Mouse (Mus musculus) lung, embryonic 14.5 days (tissue): Measurements from ENCODE around the gene Psma6. TPM values are rescaled to one million over a fixed set of nuclear protein-coding genes. Genes with fewer than 3 reads are reported as not detected.

ENCODE experiments used
- ATAC-seq: fragments of 200-750 bp; cut with Nextera tagmentation; 2 replicates; pipeline ENCODE4 v1.8.0; 2017; ENCODE audit warnings: mild to moderate bottlenecking, moderate TSS enrichment, moderate library complexity; ENCODE audit not compliant: insufficient read depth
- DNase-seq: peaks from one replicate; pipeline ENCODE4 v3.0.0-alpha.2; 2015
- H3K27ac ChIP-seq: fragments of 300-500 bp; sonication (generic); 2 replicates; pipeline ENCODE4 v1.5.1; 2014; ENCODE audit warnings: low read depth, mild to moderate bottlenecking, moderate library complexity
- H3K27me3 ChIP-seq: fragments of 300-500 bp; sonication (generic); 2 replicates; pipeline ENCODE4 v1.6.1; 2014; ENCODE audit warnings: low read length, control low read depth; ENCODE audit not compliant: insufficient read depth
- H3K36me3 ChIP-seq: fragments of 300-500 bp; sonication (generic); 2 replicates; pipeline ENCODE4 v1.6.1; 2014; ENCODE audit warnings: control low read depth; ENCODE audit not compliant: insufficient read depth
- H3K4me1 ChIP-seq: fragments of 300-500 bp; sonication (generic); 2 replicates; pipeline ENCODE4 v1.6.1; 2014; ENCODE audit warnings: antibody characterized with exemption, control low read depth; ENCODE audit not compliant: insufficient read depth
- H3K4me2 ChIP-seq: fragments of 300-500 bp; sonication (generic); 2 replicates; pipeline ENCODE4 v1.6.1; 2014; ENCODE audit warnings: mild to moderate bottlenecking
- H3K4me3 ChIP-seq: fragments of 300-500 bp; sonication (generic); 2 replicates; pipeline ENCODE4 v1.5.1; 2014; ENCODE audit warnings: low read depth, low read length
- H3K9ac ChIP-seq: fragments of 300-500 bp; sonication (generic); 2 replicates; pipeline ENCODE4 v1.6.1; 2014
- H3K9me3 ChIP-seq: fragments of 300-500 bp; sonication (generic); 2 replicates; pipeline ENCODE4 v1.6.1; 2016; ENCODE audit warnings: low read depth, low read length, control low read depth
- CTCF ChIP-seq: IDR thresholded peaks from 2 replicates; pipeline ENCODE4 v1.5.1; 2016; ENCODE audit warnings: antibody characterized with exemption, low read depth
- WGBS: fragments of 180-500 bp; shearing (Covaris S2); extraction: QIAGEN DNeasy Blood & Tissue Kit; methylation state at CpG from one replicate; pipeline ENCODE4 v1.1.7; 2014; 5-methylcytosine and 5-hydroxymethylcytosine counted together
- polyA plus RNA-seq: library from polyadenylated mRNA; unstranded; fragments of >200 nt; fragmentation: Nextera tagmentation; extraction: Ambion mirVana; gene quantifications from 2 replicates; pipeline ENCODE4 v1.2.1, GENCODE M21; 2014

The Psma6 gene
- polyA plus RNA-seq, 1 experiment from 2014 or later = 423 TPM

DNA sequence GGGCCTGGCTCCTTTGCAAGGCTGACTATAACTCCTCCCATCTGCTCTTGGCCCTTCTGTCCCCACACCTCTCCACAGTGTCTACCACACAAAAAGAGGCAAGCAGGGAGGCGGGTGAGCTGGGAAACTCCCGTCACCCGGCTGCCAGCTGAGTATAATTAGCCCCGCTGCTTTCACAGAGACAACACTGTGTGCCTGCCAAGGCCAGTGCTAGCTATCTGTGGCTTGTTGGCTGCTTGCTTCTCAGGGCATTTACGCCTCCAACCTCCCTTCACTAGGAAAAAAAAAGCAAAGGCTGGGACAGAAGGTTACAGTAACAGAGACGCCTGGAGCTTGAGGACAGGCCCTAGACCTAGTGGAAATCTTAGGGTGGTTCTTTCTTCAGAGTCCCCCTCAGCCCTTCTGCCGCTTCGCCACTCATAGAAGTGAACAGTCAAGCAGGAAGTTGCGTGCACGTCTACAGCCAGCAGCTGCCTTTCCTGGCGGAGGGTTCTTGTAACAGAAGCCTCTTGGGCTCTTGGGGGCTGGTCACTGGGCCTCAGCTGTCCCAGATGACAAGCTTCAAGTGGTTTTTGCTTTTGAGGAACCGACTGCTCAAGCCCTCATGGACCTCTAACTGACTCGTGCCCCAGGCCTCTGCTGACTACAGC is 62.8 kb downstream of the Psma6 start:
- H3K27ac ChIP-seq = peak overlapping the region; percentile 94
- peaks cover 27% of the 10 kb centered on the region for H3K4me1 ChIP-seq
- DNase-seq (peak; percentile 81), ATAC-seq (peak; percentile 78)
- H3K9me3 ChIP-seq = no peaks in the 10 kb centered on the region
- WGBS = 17% methylated on average over 13 of the region's 13 CpGs
- H3K4me2 ChIP-seq = no peak overlapping the region
- H3K36me3 ChIP-seq = no peaks in the 10 kb centered on the region
- peak overlapping the region; percentile 42 for H3K9ac ChIP-seq
- no peak overlapping the region for H3K4me3 ChIP-seq
- TF ChIP-seq CTCF = no peak
- H3K27me3 ChIP-seq = no peaks in the 10 kb centered on the region

DNA sequence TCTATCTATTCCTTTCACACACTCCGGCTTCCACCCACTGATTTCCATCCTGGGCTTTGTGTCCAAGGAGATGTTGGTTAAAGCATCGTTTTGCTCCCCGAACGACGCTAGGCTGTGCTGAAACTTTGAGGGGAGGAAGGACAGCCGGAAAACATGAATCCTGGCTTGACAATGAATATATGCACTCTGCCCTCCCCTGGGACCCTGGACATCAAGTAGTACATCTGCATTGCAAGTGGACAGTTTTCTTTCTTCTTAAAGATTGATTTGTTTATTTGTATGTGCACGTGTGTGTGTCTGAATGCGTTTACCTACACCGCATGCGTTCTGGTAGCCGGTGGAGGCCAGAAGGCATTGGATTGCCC is 63.4 kb downstream of the Psma6 start:
- 79% methylated on average over 11 of the region's 11 CpGs for WGBS
- H3K27ac ChIP-seq = peak overlapping the region; percentile 94
- ATAC-seq = no peak
- DNase-seq = no peak
- no peak overlapping the region for H3K4me3 ChIP-seq
- H3K4me1 ChIP-seq = peaks cover 29% of the 10 kb centered on the region
- no peaks in the 10 kb centered on the region for H3K36me3 ChIP-seq
- no peaks in the 10 kb centered on the region for H3K27me3 ChIP-seq
- H3K4me2 ChIP-seq = no peak overlapping the region
- H3K9ac ChIP-seq = peak overlapping the region; percentile 42; the same call in 1 of the 2 replicates
- H3K9me3 ChIP-seq = no peaks in the 10 kb centered on the region
- no peak for TF ChIP-seq CTCF

DNA sequence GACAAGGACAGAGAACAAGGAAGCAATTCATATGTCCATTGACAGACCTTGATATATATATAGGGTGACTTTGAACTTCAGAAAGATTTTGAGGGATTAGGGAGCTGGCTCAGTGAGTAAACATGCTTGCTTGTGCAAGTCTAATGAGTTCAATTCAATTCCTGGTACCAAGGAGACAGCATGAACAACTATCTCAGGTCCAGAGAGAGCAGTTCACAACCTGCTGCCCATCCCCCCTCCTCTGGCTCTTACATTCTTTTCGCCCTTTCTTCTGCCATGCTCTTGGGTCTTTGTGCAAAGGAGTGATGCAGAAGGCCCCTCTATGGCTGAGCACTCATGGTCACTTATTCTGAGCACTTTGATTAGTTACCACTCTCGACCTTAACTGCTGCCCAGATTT is 64.4 kb downstream of the Psma6 start:
- H3K27ac ChIP-seq = no peak overlapping the region
- no peaks in the 10 kb centered on the region for H3K9me3 ChIP-seq
- no peak overlapping the region for H3K4me2 ChIP-seq
- no peak overlapping the region for H3K4me3 ChIP-seq
- DNase-seq (no peak), ATAC-seq (no peak)
- no peaks in the 10 kb centered on the region for H3K36me3 ChIP-seq
- 78% methylated on average over 2 of the region's 2 CpGs for whole genome bisulfite sequencing
- H3K27me3 ChIP-seq = no peaks in the 10 kb centered on the region
- no peak for TF ChIP-seq CTCF
- H3K9ac ChIP-seq = no peak overlapping the region
- H3K4me1 ChIP-seq = peaks cover 27% of the 10 kb centered on the region

DNA sequence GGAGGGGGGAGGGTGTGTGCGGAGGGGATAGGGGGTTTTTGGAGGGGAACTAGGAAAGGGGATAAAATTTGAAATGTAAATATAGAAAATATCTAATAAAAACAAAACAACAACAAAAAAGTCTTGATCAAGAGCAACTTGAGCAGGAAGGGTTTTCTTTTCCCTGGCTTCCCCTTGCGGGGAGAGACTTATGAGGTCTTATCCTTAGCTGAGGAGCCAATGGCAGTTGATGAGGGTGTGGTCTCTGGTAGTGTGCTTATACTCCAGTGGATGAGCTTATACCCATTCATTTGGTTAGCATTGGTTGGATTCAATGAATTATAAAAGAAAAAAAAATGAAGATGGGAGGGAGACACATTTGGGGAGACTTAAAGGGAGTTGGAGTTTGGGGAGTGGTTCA is 65.0 kb downstream of the Psma6 start:
- 92% methylated on average over 2 of the region's 2 CpGs for WGBS
- H3K27ac ChIP-seq = no peak overlapping the region
- no peaks in the 10 kb centered on the region for H3K9me3 ChIP-seq
- TF ChIP-seq CTCF = no peak
- H3K36me3 ChIP-seq = no peaks in the 10 kb centered on the region
- peaks cover 23% of the 10 kb centered on the region for H3K4me1 ChIP-seq
- no peak for DNase-seq
- no peak overlapping the region for H3K4me3 ChIP-seq
- no peaks in the 10 kb centered on the region for H3K27me3 ChIP-seq
- no peak overlapping the region for H3K9ac ChIP-seq
- no peak for ATAC-seq
- no peak overlapping the region for H3K4me2 ChIP-seq

DNA sequence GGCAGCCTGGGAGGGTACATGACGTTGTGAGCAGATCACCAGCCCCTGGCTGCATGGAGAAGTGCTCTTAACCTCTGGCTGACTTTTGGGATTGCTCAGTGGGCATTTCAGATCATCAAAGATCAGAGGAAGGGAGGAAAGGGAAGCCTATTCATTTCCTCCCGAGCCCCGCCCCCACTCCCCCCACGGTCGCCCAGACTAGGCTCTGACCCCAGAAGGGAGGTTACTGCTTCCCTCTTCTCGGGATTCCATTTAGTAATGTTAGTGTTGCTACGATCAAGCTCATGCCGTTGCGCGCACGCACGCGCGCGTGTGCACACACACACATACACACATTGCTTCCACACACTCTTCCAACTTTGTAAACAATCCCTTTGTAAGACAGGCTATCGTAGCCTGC is 66.4 kb downstream of the Psma6 start:
- no peaks in the 10 kb centered on the region for H3K9me3 ChIP-seq
- ATAC-seq (no peak), DNase-seq (peak; percentile 57)
- H3K36me3 ChIP-seq = no peaks in the 10 kb centered on the region
- no peak overlapping the region for H3K9ac ChIP-seq
- TF ChIP-seq CTCF = no peak
- no peak overlapping the region for H3K4me3 ChIP-seq
- WGBS = 38% methylated on average over 16 of the region's 16 CpGs
- H3K27me3 ChIP-seq = no peaks in the 10 kb centered on the region
- no peak overlapping the region for H3K27ac ChIP-seq
- H3K4me1 ChIP-seq = peaks cover 23% of the 10 kb centered on the region
- peak overlapping the region; percentile 31; the same call in 1 of the 2 replicates for H3K4me2 ChIP-seq

DNA sequence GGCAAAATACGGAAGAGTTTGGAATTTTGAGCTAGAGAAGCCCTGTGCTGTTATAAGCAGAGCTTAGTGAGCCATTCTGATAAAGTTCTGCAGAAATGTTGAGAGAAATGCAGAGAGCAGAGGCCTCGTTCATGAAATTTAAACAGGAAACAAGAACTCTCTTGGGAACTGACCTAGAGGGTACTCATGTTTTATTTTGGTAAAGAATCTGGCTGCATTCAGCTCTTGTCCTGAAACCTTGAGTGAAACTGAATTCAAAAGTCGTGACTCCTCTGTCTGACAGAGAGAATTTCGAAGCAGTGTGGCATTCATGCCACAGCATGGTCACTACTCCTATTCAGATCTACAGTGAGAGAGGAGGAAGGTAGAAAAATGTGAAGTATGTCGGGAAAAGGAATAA is 68.8 kb downstream of the Psma6 start:
- Histone ChIP-seq H3K27me3 (no peaks in the 10 kb centered on the region), H3K4me3 (no peak overlapping the region), H3K9me3 (no peaks in the 10 kb centered on the region), H3K9ac (no peak overlapping the region), H3K4me2 (no peak overlapping the region), H3K4me1 (0 out of 2 replicates have a peak, but pooled peaks cover 11% of the 10 kb centered on the region), H3K27ac (peak overlapping the region; percentile 51; the same call in 1 of the 2 replicates), H3K36me3 (no peaks in the 10 kb centered on the region)
- DNase-seq (peak; percentile 40), ATAC-seq (no peak)
- 31% methylated on average over 5 of the region's 5 CpGs for WGBS
- TF ChIP-seq CTCF = no peak

DNA sequence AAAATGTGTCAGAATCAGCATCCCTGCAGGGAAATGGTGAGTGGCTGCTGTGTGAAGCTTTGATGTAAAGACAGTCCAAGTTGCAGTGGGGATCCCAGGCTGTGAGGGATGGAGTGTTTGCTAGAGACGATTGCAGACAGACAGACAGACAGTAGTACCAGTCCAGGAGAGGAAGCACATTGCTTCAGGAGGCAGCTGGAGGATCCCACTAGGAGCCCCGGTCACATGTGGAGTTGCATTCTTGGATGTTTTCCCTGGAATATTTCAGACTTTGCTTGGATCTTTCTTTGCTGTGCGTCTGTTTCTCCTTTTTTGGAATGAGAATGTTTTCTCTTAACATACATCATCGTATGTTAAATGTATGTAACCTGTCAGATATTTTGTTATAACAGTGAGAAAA is 69.9 kb downstream of the Psma6 start:
- TF ChIP-seq CTCF = no peak
- H3K4me3 ChIP-seq = no peak overlapping the region
- H3K27me3 ChIP-seq = no peaks in the 10 kb centered on the region
- 46% methylated on average over 4 of the region's 4 CpGs for whole genome bisulfite sequencing
- 0 out of 2 replicates have a peak, but pooled peaks cover 11% of the 10 kb centered on the region for H3K4me1 ChIP-seq
- DNase-seq (peak; percentile 61), ATAC-seq (no peak)
- no peak overlapping the region for H3K27ac ChIP-seq
- H3K9ac ChIP-seq = no peak overlapping the region
- H3K9me3 ChIP-seq = no peaks in the 10 kb centered on the region
- no peaks in the 10 kb centered on the region for H3K36me3 ChIP-seq
- no peak overlapping the region for H3K4me2 ChIP-seq

DNA sequence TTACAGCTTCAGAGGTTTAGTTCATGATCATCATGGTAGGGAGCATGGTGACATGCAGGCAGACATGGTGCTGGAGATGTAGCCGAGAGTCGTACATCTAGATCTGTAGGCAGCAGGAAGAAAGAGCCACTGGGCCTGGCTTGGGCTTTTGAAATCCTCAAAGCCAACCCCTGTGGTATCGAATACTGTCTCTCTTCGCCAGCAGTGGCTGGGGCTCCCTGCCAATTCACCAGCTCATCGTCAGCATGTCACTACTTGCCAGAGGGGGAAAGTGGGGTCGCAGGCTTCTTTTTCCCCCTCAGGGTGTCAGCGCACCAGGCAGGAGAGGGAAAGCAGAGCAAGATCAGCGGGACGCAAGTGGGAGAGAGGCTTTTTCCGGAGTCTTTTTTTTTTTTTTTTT is 71.2 kb downstream of the Psma6 start:
- no peak for DNase-seq
- TF ChIP-seq CTCF = no peak

More for the DNA sequence above, 71.2 kb downstream of the Psma6 start:
- ATAC-seq = no peak
- Histone ChIP-seq H3K36me3 (no peaks in the 10 kb centered on the region), H3K4me3 (no peak overlapping the region), H3K27me3 (no peaks in the 10 kb centered on the region), H3K4me1 (0 out of 2 replicates have a peak, but pooled peaks cover 8% of the 10 kb centered on the region), H3K27ac (no peak overlapping the region), H3K9ac (no peak overlapping the region), H3K9me3 (no peaks in the 10 kb centered on the region), H3K4me2 (no peak overlapping the region)
- 67% methylated on average over 10 of the region's 10 CpGs for WGBS
